Mouse (Mus musculus) limb, embryonic 12.5 days (tissue): ENCODE data around the gene Bbx. TPM values are rescaled to one million over a fixed set of nuclear protein-coding genes. Genes with fewer than 3 reads are reported as not detected.
A peak's percentile ranks its signal among the peaks of the same experiment; 100 is the strongest.

ENCODE experiments used
- ATAC-seq: fragments of 200-750 bp; cut with Nextera tagmentation; 2 replicates; pipeline ENCODE4 v1.8.0; 2017; ENCODE audit warnings: low read depth, moderate TSS enrichment; ENCODE audit not compliant: insufficient number of reproducible peaks, insufficient read depth, low FRiP score, low TSS enrichment
- H3K27ac ChIP-seq: fragments of 300-500 bp; sonication (generic); 2 replicates; pipeline ENCODE4 v1.5.1; 2016; ENCODE audit warnings: mild to moderate bottlenecking, moderate library complexity
- H3K27me3 ChIP-seq: fragments of 300-500 bp; sonication (generic); 2 replicates; pipeline ENCODE4 v1.6.1; 2016; ENCODE audit warnings: mild to moderate bottlenecking, moderate library complexity
- H3K36me3 ChIP-seq: fragments of 300-500 bp; sonication (generic); 2 replicates; pipeline ENCODE4 v1.6.1; 2016; ENCODE audit warnings: mild to moderate bottlenecking, moderate library complexity
- H3K4me1 ChIP-seq: fragments of 300-500 bp; sonication (generic); replicated peaks from 2 replicates; pipeline ENCODE4 v1.6.1; 2016
- H3K4me2 ChIP-seq: fragments of 300-500 bp; sonication (generic); 2 replicates; pipeline ENCODE4 v1.6.1; 2016; ENCODE audit warnings: mild to moderate bottlenecking, moderate library complexity
- H3K4me3 ChIP-seq: fragments of 300-500 bp; sonication (generic); replicated peaks from 2 replicates; pipeline ENCODE4 v1.5.1; 2016; ENCODE audit warnings: mild to moderate bottlenecking
- H3K9ac ChIP-seq: fragments of 300-500 bp; sonication (generic); replicated peaks from 2 replicates; pipeline ENCODE4 v1.6.1; 2016; ENCODE audit warnings: mild to moderate bottlenecking, moderate library complexity
- H3K9me3 ChIP-seq: fragments of 300-500 bp; sonication (generic); 2 replicates; pipeline ENCODE4 v1.6.1; 2016; ENCODE audit warnings: mild to moderate bottlenecking, moderate library complexity
- WGBS: fragments of 180-500 bp; shearing (Covaris S2); methylation state at CpG from one replicate; pipeline ENCODE4 v1.1.7; 2016; 5-methylcytosine and 5-hydroxymethylcytosine counted together
- polyA plus RNA-seq: library from polyadenylated mRNA; unstranded; fragments of >200 nt; fragmentation: Nextera tagmentation; extraction: Ambion mirVana; gene quantifications from 2 replicates; pipeline ENCODE4 v1.2.1, GENCODE M21; 2016

Bbx gene
- polyA plus RNA-seq, 1 experiment from 2014 or later = 46.6 TPM

DNA sequence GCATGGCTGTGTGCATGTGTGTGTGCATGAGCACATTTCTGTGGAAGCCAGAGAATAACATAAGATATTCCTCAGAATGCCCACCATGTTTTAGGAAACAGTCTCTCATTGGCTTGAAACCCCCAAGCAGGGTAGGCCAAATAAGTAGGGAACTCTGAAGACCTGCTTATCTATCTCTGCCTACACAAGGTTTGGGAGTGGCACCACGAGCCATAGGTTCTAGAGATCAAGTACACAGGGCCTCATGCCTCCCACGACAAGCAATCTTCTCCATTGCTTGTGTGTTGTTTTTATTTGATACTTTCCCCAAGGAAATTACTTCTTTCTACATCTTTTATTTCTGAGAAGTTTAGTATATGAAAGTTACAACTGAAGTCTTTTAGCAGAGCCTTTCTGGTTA, 61.8 kb downstream of the Bbx start:
- H3K4me2 ChIP-seq = no peak overlapping the region
- WGBS = 88% methylated on average over 2 of the region's 2 CpGs
- no peaks in the 10 kb centered on the region for H3K36me3 ChIP-seq
- H3K27ac ChIP-seq = no peak overlapping the region
- ATAC-seq = no peak
- no peak overlapping the region for H3K9ac ChIP-seq
- no peaks in the 10 kb centered on the region for H3K9me3 ChIP-seq
- H3K27me3 ChIP-seq = no peaks in the 10 kb centered on the region
- no peaks in the 10 kb centered on the region; the same call in 1 of the 2 replicates for H3K4me1 ChIP-seq
- H3K4me3 ChIP-seq = no peak overlapping the region

DNA sequence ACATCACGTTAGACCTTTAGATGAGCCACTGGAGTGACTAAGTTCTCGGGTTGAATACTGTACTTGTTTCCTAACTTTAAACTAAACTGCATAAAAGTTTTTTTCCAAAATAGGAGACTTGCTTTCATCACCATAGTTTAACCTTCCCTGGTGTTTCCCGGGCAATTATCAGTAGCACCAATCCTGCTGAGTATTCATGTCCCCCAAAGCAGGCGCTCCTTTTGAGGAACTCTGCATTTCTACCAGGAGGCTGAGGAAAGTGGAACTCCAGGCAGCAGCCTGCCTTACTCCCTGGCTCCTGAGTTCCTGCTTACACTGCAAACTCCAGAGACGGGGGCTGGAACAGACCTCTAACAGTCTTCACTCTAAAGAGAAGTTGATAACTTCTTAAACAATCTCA, 65.6 kb downstream of the Bbx start:
- Histone ChIP-seq H3K27ac (no peak overlapping the region), H3K4me3 (no peak overlapping the region), H3K9me3 (no peaks in the 10 kb centered on the region), H3K9ac (peak overlapping the region; percentile 18; the same call in 1 of the 2 replicates), H3K4me1 (peaks cover 12% of the 10 kb centered on the region), H3K27me3 (no peaks in the 10 kb centered on the region), H3K36me3 (no peaks in the 10 kb centered on the region), H3K4me2 (no peak overlapping the region)
- WGBS = 52% methylated on average over 5 of the region's 5 CpGs
- ATAC-seq = no peak

DNA sequence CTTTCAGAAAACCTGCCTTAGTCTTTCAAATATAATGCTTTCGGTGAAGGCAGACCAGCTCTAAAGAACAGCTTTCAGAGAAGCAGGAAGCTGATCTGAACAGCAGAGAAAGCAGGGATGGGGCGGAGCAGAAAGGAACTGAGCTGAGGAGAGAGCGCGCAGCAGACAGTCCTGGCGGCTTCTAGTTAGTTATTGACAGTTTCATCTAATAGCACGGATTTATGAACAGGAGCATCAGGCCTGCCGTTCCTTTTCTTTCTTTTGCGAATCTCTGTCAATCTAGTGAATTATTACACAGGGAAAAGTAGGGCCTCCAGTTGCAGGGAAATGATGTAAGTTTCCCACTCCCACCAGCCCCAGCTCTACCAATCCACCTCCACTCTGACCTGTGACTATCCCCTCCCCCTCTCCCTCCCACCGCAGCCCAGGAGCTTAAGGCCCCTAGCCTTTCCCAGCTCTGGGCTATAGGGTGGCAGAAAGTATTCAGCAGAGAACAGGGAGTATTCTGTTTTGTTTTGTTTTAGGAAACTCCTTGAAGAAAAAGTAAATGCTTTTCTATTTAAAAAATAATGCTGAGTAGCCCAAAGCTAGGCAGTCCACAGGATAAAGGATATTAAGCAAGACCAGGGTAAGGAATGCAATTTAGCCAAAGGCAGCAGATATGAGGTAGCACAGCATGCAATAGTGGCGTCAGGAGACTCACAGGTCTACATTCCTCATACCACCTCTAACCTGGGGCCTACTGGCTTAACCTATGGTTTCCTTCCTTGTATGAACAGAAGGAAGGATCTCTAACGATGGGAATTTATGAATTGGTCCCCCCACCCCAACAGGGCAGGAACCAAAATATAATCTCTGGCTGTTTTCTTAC, 67.8 kb downstream of the Bbx start:
- ATAC-seq = peak; percentile 99
- H3K36me3 ChIP-seq = no peaks in the 10 kb centered on the region
- no peaks in the 10 kb centered on the region for H3K9me3 ChIP-seq
- H3K9ac ChIP-seq = peak overlapping the region; percentile 59
- H3K27ac ChIP-seq = peak overlapping the region; percentile 86
- H3K4me1 ChIP-seq = peaks cover 12% of the 10 kb centered on the region
- peak overlapping the region; percentile 56 for H3K4me2 ChIP-seq
- H3K4me3 ChIP-seq = peak overlapping the region; percentile 47
- 13% methylated on average over 11 of the region's 11 CpGs for WGBS
- H3K27me3 ChIP-seq = no peaks in the 10 kb centered on the region

DNA sequence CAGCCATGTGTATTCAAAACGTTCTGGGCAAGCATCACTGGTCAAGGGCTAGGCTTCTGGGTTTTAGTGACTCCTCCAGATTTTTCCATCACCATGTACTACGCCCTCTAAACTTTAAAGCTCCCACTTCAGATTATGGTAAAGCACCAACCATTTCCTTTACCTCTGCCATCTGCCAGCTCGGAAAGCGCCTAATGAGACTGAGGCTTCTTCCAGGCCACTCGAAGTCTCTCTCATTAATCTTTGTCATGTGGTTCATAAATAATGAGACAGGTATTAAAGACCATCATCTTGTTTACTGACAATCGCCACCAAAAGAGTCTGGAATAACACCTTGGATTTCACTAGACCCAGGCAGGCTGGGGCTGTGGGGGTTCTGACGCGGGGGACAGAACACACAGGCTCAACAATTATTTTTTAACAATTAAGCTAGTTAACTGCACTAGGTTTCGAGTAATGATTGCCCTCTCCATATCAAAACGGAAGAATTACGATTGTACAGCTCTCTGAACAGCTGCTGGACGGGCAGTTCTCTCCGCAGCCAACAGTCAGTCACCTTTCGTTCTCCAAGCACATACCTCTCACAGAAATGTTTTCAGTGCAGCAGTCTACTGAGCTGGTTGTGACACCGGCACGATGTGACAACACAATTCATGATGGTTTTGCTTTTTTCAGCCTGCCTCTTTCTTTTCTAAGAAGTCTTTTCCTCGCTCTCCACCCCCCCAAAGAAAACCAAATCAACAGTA, 68.6 kb downstream of the Bbx start:
- Histone ChIP-seq H3K27me3 (no peaks in the 10 kb centered on the region), H3K9ac (peak overlapping the region; percentile 59), H3K27ac (peak overlapping the region; percentile 86), H3K36me3 (no peaks in the 10 kb centered on the region), H3K4me1 (peaks cover 12% of the 10 kb centered on the region), H3K9me3 (no peaks in the 10 kb centered on the region), H3K4me2 (peak overlapping the region; percentile 56), H3K4me3 (peak overlapping the region; percentile 47)
- WGBS = 46% methylated on average over 17 of the region's 17 CpGs
- ATAC-seq = no peak

DNA sequence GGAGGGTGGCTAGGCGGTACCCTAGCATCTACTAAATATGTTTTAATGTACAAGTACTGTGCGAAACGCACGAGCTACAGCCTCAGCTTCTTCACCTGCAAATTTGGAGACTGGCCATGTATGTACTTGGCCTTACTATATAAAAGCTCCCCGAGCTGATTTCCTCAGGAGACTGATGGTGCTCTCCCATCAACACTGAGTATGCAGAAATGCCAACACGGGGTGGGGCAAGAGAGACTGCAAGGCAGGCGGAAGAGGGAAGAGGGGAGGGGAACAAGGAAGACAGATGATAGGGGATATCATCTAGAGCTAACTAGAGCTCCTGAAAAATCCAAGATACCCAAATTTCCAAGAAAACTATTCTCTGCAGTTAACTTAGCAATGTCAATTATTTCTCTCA, 71.6 kb downstream of the Bbx start:
- ATAC-seq = no peak
- H3K9ac ChIP-seq = no peak overlapping the region
- H3K36me3 ChIP-seq = no peaks in the 10 kb centered on the region
- no peaks in the 10 kb centered on the region for H3K9me3 ChIP-seq
- no peak overlapping the region for H3K27ac ChIP-seq
- 84% methylated on average over 7 of the region's 7 CpGs for WGBS
- H3K4me1 ChIP-seq = peaks cover 12% of the 10 kb centered on the region
- H3K27me3 ChIP-seq = no peaks in the 10 kb centered on the region
- no peak overlapping the region for H3K4me2 ChIP-seq
- no peak overlapping the region for H3K4me3 ChIP-seq

DNA sequence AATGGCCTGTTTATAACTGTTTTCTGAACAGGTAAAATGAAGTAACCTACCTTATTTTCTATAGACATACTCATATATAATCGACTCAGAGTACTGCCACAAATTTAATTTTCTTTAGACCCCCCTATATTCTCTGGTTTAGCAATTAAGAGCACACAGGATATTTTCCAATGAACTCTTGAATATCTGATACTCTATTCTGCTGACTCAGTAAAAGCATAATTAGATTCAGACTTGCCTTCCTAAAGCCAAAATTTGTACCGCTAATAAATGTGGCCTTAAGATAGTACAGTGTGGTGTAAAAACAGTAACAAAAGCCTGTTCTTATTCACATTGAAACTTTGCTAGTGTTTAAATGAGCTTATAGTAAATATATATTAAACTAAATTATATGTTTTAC, 102.5 kb downstream of the Bbx start:
- Histone ChIP-seq H3K4me3 (no peak overlapping the region), H3K4me2 (no peak overlapping the region), H3K9me3 (no peaks in the 10 kb centered on the region), H3K27me3 (no peaks in the 10 kb centered on the region), H3K36me3 (no peaks in the 10 kb centered on the region), H3K27ac (no peak overlapping the region), H3K9ac (no peak overlapping the region), H3K4me1 (0 out of 2 replicates have a peak, but pooled peaks cover 5% of the 10 kb centered on the region)
- no peak for ATAC-seq
- 78% methylated on average over 2 of the region's 2 CpGs for WGBS

DNA sequence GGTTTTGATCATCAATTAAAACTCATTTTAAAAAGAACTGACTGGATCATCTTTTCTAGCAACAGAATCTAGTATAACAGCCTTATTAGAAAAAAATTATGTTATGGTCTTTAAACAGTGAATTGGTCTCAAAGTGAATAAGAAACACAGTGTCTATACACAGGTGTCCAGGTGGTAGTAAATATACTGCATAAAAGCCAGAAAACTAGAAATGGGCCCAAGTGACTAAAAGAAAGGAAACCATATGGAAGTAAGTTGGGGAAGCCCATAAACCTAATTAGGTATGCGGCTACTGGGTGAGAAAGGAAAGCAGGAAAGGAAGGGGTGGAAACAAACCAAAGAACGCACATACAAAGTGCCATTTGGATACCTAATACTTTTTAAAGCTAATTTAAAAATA, 107.4 kb downstream of the Bbx start:
- Histone ChIP-seq H3K27me3 (no peaks in the 10 kb centered on the region), H3K9ac (no peak overlapping the region), H3K27ac (no peak overlapping the region), H3K4me3 (no peak overlapping the region), H3K4me2 (no peak overlapping the region), H3K4me1 (0 out of 2 replicates have a peak, but pooled peaks cover 7% of the 10 kb centered on the region), H3K9me3 (no peaks in the 10 kb centered on the region), H3K36me3 (no peaks in the 10 kb centered on the region)
- WGBS = 40% methylated on average over 2 of the region's 2 CpGs
- no peak for ATAC-seq

DNA sequence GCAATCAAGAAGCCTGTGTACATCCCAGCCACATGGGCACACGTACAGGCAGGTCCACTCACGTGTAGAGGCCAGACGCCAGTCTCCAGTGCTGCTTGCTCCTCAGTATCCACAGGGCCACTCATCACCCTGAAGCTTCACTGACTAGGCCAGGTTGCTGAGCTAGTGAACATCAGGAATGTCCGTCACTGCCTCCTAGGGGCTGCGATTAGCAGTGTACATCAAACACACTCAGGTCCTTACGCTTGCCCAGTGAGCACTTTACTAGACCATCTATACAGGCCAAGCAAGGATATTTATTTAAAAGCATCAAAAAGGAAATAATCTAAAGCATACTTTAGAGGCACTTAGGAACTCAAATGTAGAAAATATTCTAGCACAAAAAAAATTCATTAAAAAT, 107.9 kb downstream of the Bbx start:
- H3K36me3 ChIP-seq = no peaks in the 10 kb centered on the region
- 80% methylated on average over 6 of the region's 6 CpGs for WGBS
- no peak; the same call in 1 of the 2 replicates for ATAC-seq

DNA sequence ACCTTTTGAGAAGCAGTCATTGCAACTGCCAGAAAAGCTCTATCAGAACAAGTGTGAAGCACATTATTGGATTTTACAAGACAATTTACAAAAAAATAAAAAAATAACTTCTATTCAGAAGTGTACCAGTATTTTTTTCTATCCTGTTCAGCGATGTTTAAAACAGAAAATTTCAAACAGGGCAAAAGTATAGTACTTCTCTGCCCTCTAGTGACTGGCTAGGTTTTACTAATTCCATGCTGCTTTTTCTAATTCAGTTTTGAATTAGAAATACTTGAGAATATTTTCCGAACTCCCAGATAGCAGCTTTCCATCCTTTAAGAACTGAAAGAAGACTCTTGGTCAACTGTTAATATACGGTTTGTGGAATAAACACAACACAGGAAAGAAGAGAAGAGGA, 110.8 kb downstream of the Bbx start:
- Histone ChIP-seq H3K4me1 (0 out of 2 replicates have a peak, but pooled peaks cover 7% of the 10 kb centered on the region), H3K27ac (no peak overlapping the region), H3K9ac (no peak overlapping the region), H3K4me3 (no peak overlapping the region), H3K4me2 (no peak overlapping the region), H3K9me3 (no peaks in the 10 kb centered on the region), H3K27me3 (no peaks in the 10 kb centered on the region), H3K36me3 (no peaks in the 10 kb centered on the region)
- ATAC-seq = no peak
- WGBS = 87% methylated on average over 3 of the region's 3 CpGs

More for the DNA sequence above, 107.9 kb downstream of the Bbx start:
- H3K4me1 ChIP-seq = 0 out of 2 replicates have a peak, but pooled peaks cover 7% of the 10 kb centered on the region
- no peaks in the 10 kb centered on the region for H3K27me3 ChIP-seq
- no peak overlapping the region for H3K27ac ChIP-seq
- H3K4me3 ChIP-seq = no peak overlapping the region
- no peaks in the 10 kb centered on the region for H3K9me3 ChIP-seq
- H3K9ac ChIP-seq = no peak overlapping the region
- H3K4me2 ChIP-seq = no peak overlapping the region

DNA sequence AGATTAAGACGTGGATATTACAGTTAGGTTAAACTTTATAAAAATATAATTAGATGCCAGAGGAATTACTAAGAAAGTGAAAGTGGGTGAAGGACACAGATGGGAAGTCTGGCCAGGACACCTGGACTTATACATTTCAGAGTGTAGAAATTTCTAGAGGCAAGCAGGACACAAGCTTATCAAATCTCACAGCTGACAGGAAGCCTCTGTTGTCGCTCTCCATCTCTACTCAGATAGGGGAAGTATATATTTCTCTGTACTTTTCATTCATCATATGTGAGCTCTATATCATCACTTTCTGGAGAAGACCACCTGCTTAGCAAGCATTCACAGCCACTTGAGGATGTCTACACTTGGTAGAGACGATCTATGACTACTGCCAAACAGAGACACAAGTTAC, 113.9 kb downstream of the Bbx start:
- 92% methylated on average over 3 of the region's 3 CpGs for WGBS
- H3K4me1 ChIP-seq = no peaks in the 10 kb centered on the region
- no peaks in the 10 kb centered on the region for H3K9me3 ChIP-seq
- H3K4me2 ChIP-seq = no peak overlapping the region
- ATAC-seq = no peak
- no peak overlapping the region for H3K9ac ChIP-seq
- no peak overlapping the region for H3K27ac ChIP-seq
- H3K4me3 ChIP-seq = no peak overlapping the region
- H3K27me3 ChIP-seq = no peaks in the 10 kb centered on the region
- no peaks in the 10 kb centered on the region for H3K36me3 ChIP-seq

DNA sequence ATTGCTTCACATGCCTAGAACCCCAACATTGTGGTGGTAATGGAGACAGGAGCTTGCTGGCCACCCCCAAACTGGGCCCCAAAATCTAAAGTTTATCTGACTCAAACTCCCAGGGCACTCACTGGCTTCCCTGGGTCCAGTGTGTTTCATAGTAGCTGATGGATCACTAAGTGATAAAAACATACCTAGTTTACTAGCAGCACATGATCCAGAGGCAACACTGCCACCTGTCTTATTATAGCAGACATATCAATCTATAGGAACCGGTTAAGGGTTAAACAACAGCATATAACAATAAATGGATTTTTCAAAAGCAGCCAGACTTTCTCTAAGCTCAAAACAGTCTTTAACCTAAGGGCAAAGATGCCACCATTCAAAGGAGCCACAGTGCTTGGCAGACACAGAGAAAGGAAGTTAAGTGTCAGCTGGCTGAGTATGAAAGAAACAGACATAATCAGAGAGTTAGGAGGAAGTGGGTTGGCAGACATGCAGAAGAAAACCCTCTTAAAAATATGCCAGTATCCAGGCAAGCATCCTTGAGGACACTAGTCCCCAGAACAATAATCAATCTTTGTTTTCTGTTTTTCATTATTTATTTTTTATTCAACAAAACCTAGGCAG, 116.7 kb downstream of the Bbx start:
- WGBS = 81% methylated on average over 1 of the region's 1 CpGs
- no peak for ATAC-seq
- Histone ChIP-seq H3K27me3 (no peaks in the 10 kb centered on the region), H3K4me1 (no peaks in the 10 kb centered on the region), H3K4me2 (no peak overlapping the region), H3K27ac (no peak overlapping the region), H3K9me3 (no peaks in the 10 kb centered on the region), H3K9ac (no peak overlapping the region), H3K36me3 (no peaks in the 10 kb centered on the region), H3K4me3 (no peak overlapping the region)
